Mouse (Mus musculus): ENCODE measurements at regions not wholly inside any gene's neighbourhood (a gene's known extent, or its start where the extent isn't known, plus 50 kb on each side); places are given as distances from the start of the nearest gene placed in this dataset.
A peak's percentile ranks its signal among the peaks of the same experiment; 100 is the strongest.

DNA sequence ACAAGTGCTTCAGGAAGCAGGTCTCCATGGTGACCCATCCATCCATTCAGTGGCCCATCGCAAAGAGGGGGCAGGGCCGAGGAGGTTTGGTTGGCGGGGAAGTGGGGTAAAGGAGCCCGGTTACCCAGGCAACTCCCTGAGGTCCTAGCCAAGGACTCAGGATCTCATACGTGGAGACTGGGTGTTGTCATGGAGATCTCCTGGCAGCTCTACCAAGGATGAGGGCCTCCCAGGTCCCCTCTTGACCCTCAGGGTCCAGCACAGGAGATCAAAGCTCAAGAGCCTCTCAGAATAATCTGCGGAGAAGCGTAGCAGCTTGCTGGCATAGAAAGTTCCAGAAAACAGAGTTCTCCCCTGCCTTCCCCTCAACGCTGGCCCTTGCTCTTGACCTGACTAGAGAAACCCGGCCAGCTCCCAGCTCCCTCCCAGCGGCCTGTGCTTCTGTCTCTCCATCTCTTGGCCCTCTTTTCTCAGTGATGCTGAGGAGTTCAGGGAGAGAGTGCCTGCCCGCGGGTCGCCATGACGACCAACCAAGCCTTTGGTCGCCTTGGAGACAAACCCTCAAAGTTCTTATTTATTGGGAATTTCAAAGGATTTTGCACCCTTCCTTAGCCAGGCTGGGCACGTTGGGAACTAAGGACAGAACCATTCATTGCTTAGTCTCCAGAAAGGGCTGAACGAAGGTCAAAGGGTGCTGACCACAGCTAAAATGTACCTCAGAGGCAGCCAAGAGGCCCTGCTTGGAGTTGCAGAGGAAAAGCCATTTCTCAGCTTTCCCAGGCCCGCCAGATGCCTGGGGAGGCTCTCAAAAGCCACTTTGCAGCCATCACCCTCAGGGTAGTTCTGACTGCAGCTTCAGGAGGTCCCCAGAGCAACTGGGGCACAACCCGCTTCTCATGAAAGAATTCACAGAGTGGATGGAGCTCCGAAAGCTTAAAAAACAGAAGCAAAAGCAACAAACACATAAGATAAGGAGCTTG, 60.0 kb downstream of the Ubiad1 start:
- H3K27ac ChIP-seq = peak overlapping the region; percentile 88
- peaks cover 9% of the 10 kb centered on the region; the same call in 1 of the 2 replicates for H3K9me3 ChIP-seq
- DNase-seq (ENCODE audit: extremely low spot score, low spot score) = peak; percentile 84
- H3K4me3 ChIP-seq = peak overlapping the region; percentile 26
- no peaks in the 10 kb centered on the region for H3K36me3 ChIP-seq (replicated peaks)
- 21% methylated on average over 20 of the region's 20 CpGs for WGBS
- H3K4me1 ChIP-seq = peaks cover 56% of the 10 kb centered on the region
- no peaks in the 10 kb centered on the region for H3K27me3 ChIP-seq (ENCODE audit: poor library complexity, severe bottlenecking)

DNA sequence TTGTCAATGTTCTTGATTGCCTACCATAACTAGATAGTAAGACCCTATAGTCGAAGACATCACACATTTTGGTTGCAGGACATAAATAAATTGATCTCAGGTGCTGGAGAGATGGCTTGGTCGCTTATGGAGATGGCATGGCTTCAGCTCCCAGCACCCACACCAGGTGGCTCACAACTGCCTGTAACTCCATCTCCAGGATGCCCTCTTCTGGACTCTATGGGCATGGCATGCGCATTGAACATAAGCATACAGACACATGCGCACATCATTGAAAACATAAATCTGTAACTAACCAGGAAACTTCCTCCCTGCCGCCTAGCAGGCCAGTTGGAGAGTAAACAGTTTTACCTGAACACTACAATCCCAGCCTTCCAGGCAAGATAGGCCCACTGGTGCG, 64.0 kb downstream of the Ubiad1 start:
- no peak overlapping the region for H3K4me3 ChIP-seq
- no peaks in the 10 kb centered on the region for H3K27me3 ChIP-seq (ENCODE audit: poor library complexity, severe bottlenecking)
- H3K4me1 ChIP-seq = peaks cover 63% of the 10 kb centered on the region
- H3K9me3 ChIP-seq = peaks cover 9% of the 10 kb centered on the region; the same call in 1 of the 2 replicates
- DNase-seq (ENCODE audit: extremely low spot score, low spot score) = no peak
- no peaks in the 10 kb centered on the region for H3K36me3 ChIP-seq (replicated peaks)
- no peak overlapping the region for H3K27ac ChIP-seq
- 89% methylated on average over 6 of the region's 6 CpGs for WGBS

DNA sequence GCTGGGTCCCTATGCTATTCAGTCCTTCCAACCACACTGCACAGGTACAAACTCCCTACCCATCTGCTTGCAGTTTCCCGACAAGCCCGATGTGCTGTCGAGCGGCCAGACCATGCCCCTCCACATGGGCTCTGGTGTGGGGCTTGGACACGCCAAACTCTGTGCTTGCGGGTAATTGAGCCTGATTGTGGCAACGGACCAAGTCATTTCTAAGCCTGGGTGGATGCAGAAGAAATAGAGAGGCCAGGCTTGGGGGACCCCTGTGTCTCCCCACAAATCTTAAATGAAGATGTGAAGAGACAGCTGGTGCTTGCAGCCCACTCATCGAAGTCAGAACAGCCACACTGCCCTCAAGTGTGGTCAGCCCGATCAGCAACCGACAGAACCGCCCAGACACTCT, 66.1 kb downstream of the Ubiad1 start:
- 85% methylated on average over 11 of the region's 11 CpGs for WGBS
- Histone ChIP-seq H3K27ac (peak overlapping the region; percentile 75; the same call in 1 of the 2 replicates), H3K36me3 (replicated peaks) (no peaks in the 10 kb centered on the region), H3K9me3 (peaks cover 13% of the 10 kb centered on the region; the same call in 1 of the 2 replicates), H3K27me3 (ENCODE audit: poor library complexity, severe bottlenecking) (no peaks in the 10 kb centered on the region), H3K4me1 (peaks cover 48% of the 10 kb centered on the region), H3K4me3 (no peak overlapping the region)
- DNase-seq (ENCODE audit: extremely low spot score, low spot score) = no peak

DNA sequence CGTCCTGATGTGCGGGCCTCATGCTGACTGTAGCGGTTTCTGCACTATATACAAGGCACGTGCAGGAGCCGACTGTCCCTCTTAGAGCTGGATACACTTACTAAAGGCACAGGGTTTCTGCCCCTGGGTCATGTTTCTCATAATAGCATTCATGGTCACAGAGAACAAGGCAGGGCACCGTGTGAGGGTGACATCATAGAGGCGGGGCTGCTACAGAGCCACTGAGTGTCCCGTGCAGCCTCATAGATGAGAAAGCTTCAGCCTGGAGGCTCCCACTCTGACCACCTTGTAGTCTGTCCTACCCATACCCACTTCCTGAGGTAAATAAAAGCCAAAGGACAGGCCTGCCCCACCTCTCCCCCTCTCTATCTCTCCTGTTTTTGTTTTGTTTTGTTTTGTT, 67.2 kb downstream of the Ubiad1 start:
- peaks cover 13% of the 10 kb centered on the region; the same call in 1 of the 2 replicates for H3K9me3 ChIP-seq
- no peaks in the 10 kb centered on the region for H3K36me3 ChIP-seq (replicated peaks)
- H3K27me3 ChIP-seq (ENCODE audit: poor library complexity, severe bottlenecking) = no peaks in the 10 kb centered on the region
- H3K4me1 ChIP-seq = peaks cover 40% of the 10 kb centered on the region
- 51% methylated on average over 8 of the region's 8 CpGs for WGBS
- DNase-seq (ENCODE audit: extremely low spot score, low spot score) = no peak
- H3K4me3 ChIP-seq = no peak overlapping the region
- peak overlapping the region; percentile 75 for H3K27ac ChIP-seq

DNA sequence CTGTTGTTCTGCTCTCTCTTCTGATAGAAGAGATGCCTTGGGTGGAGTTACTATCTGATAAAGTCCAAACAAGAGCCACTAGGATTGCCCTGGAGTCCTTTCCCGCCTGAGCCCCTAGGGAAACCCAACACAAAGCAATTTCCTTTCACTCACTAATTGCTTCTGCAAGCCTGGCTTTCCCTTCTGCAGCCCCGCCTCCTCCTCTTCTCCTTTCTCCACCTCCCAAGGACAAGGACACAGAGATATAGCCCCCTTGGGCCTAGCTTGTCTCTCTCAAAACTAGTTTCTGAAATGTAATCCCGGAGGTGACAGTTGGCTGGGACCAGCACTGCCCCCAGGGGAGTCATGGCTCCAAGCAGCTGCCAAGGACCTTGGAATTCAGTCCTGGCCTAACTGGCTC, 68.1 kb downstream of the Ubiad1 start:
- peaks cover 7% of the 10 kb centered on the region; the same call in 1 of the 2 replicates for H3K9me3 ChIP-seq
- peak overlapping the region; percentile 75 for H3K27ac ChIP-seq
- 24% methylated on average over 3 of the region's 3 CpGs for WGBS
- no peaks in the 10 kb centered on the region for H3K27me3 ChIP-seq (ENCODE audit: poor library complexity, severe bottlenecking)
- DNase-seq (ENCODE audit: extremely low spot score, low spot score) = no peak
- peaks cover 39% of the 10 kb centered on the region for H3K4me1 ChIP-seq
- no peaks in the 10 kb centered on the region for H3K36me3 ChIP-seq (replicated peaks)
- no peak overlapping the region for H3K4me3 ChIP-seq

DNA sequence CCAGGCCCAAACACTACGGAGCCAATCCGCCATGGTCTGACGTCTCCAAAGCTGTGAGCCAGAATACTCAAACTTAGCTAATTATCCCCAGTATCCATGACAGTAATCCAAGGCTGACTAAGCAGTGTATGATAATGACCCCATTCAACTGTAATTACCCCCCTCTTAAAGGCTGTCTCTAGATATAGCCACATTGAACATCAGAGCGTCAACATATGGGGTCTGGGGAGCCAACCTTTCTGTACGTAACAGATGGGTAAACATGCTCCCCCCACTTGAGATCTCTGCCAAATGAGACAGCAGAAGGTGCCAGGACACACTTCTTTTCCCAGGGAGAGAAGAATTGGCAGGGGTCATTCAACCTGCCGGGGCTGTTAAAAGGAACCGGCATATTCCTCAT, 73.1 kb downstream of the Ubiad1 start:
- WGBS = 93% methylated on average over 7 of the region's 7 CpGs
- peaks cover 7% of the 10 kb centered on the region; the same call in 1 of the 2 replicates for H3K9me3 ChIP-seq
- H3K4me1 ChIP-seq = peaks cover 14% of the 10 kb centered on the region
- no peaks in the 10 kb centered on the region for H3K27me3 ChIP-seq (ENCODE audit: poor library complexity, severe bottlenecking)
- no peaks in the 10 kb centered on the region for H3K36me3 ChIP-seq (replicated peaks)
- no peak overlapping the region for H3K4me3 ChIP-seq
- no peak overlapping the region for H3K27ac ChIP-seq
- DNase-seq (ENCODE audit: extremely low spot score, low spot score) = no peak

DNA sequence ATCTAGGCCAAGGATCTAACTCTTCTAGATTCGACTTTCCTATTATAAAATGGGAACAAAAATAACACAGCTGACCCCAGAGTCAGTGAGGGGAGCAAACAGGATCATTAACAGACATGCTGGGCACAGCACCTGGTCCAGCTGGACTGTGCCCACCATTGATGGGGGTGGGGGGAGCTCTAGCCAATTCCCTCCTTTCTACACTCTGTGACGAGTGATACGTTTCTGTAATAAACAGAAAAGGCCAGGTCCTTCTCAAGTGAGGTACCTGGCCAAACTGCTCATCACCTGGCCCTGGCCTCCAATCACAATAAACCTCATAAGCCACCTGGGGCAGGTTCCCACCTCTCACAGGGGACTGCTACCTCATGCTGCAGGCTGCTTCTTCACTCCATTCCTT, 76.9 kb downstream of the Ubiad1 start:
- H3K4me3 ChIP-seq = no peak overlapping the region
- no peak overlapping the region for H3K27ac ChIP-seq
- DNase-seq (ENCODE audit: extremely low spot score, low spot score) = no peak
- H3K27me3 ChIP-seq (ENCODE audit: poor library complexity, severe bottlenecking) = no peaks in the 10 kb centered on the region
- H3K36me3 ChIP-seq (replicated peaks) = no peaks in the 10 kb centered on the region
- peaks cover 3% of the 10 kb centered on the region; the same call in 1 of the 2 replicates for H3K9me3 ChIP-seq
- no peaks in the 10 kb centered on the region for H3K4me1 ChIP-seq
- WGBS = 84% methylated on average over 3 of the region's 3 CpGs

DNA sequence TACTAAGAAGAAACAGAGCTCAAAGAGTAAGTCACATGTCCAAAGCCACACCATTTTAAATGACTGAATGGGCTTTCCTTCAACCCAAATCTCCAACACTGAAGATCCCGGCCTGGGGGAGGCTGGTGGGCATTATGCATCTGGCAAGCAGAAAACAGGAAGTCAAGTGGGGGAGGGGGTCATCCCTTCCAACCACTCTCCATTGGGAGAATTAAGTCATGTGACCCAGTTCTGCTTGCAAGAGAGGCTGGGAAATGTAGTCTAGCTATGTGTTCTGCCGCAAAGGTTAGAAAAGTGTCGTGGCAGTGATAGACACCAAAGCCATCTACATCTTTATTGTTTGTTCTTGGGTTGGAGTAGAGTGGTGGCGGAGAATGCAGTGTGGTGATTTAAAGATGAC, 78.0 kb upstream of the Disp3 start:
- H3K27me3 ChIP-seq (ENCODE audit: poor library complexity, severe bottlenecking) = no peaks in the 10 kb centered on the region
- no peaks in the 10 kb centered on the region for H3K4me1 ChIP-seq
- peaks cover 3% of the 10 kb centered on the region; the same call in 1 of the 2 replicates for H3K9me3 ChIP-seq
- WGBS = 50% methylated on average over 4 of the region's 4 CpGs
- no peaks in the 10 kb centered on the region for H3K36me3 ChIP-seq (replicated peaks)
- H3K4me3 ChIP-seq = no peak overlapping the region
- no peak overlapping the region for H3K27ac ChIP-seq
- no peak for DNase-seq (ENCODE audit: extremely low spot score, low spot score)

DNA sequence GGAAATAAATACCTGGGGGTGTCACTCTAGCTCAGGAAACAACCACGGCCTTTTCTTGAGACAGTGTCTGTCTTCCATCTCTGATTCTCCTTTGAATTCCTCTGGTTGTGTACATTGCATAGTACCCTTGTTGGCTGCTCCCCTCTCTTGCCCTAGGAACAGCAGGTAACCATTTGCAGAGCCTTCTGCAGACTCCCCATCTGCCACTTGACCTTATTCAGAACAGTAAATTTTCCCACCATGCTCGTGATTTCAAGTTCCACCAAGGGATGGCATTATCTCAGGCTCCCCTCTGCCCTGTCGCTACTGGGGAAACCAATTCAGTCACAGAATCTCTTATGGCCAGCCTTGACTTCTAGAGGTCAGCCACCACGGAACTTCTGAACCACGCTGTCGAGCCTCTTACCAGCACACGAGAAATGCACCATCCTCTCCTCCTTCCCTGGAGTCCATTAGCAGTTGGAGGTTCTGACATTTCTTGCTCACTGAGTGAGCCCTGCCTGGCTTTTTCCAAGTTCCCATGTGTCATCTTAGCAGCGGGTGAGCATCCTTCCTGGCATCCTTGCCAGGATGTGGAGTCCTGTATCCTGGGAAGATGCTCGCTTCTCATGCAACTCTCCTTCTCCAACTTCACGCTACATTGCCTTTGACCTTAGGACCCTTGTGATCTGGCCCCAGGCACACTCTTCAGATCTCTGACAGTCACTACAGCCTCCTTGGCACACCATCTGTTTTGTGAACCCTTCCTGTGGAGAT, 75.8 kb upstream of the Disp3 start:
- H3K27ac ChIP-seq = no peak overlapping the region
- no peak overlapping the region for H3K4me3 ChIP-seq
- no peak for DNase-seq (ENCODE audit: extremely low spot score, low spot score)
- WGBS = 89% methylated on average over 10 of the region's 10 CpGs
- H3K9me3 ChIP-seq = no peaks in the 10 kb centered on the region
- no peaks in the 10 kb centered on the region for H3K36me3 ChIP-seq (replicated peaks)
- no peaks in the 10 kb centered on the region for H3K4me1 ChIP-seq
- H3K27me3 ChIP-seq (ENCODE audit: poor library complexity, severe bottlenecking) = no peaks in the 10 kb centered on the region

DNA sequence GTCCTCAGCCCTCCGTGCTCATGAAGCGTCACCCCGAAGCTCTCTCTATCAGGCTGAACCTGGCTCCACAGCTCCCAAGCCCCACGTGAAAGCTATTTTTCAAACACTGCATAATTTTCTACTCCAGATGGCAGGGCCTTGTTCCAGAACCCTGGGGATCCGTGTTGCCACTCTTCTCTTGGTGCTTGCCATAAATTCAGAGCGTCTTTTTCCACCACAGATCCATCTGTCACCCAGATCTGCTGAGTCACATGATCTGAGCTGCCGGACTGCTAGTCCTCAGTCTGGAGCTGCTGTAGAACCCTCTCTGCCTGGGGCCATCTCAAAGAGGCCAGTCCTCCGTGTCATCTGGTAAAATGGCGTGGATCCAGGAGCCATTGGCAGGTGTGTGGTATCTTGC, 73.2 kb upstream of the Disp3 start:
- Histone ChIP-seq H3K4me3 (no peak overlapping the region), H3K27ac (no peak overlapping the region), H3K9me3 (no peaks in the 10 kb centered on the region), H3K36me3 (replicated peaks) (no peaks in the 10 kb centered on the region), H3K27me3 (ENCODE audit: poor library complexity, severe bottlenecking) (no peaks in the 10 kb centered on the region), H3K4me1 (peaks cover 4% of the 10 kb centered on the region; the same call in 1 of the 2 replicates)
- DNase-seq (ENCODE audit: extremely low spot score, low spot score) = no peak
- WGBS = 86% methylated on average over 9 of the region's 9 CpGs

DNA sequence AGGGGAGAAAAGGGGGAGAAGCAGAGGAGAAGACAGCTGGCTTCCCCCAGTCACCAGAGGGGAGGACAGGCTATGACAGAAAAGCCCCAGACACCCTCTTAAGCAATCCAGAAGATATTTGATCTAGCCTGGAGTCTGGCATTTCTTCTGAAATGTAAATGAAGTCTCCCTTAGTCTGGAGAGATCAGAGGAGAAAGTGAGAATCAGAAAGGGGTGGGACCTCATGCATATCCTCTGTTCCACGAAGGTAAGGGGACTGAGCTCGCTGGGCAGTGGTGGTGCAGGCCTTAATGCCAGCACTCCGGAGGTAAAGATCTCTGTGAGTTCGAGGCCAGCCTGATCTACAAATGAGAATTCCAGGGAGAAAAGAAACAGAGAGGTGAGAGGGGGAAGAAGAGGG, 70.6 kb upstream of the Disp3 start:
- H3K36me3 ChIP-seq (replicated peaks) = no peaks in the 10 kb centered on the region
- H3K4me3 ChIP-seq = no peak overlapping the region
- 56% methylated on average over 4 of the region's 4 CpGs for WGBS
- H3K9me3 ChIP-seq = peaks cover 8% of the 10 kb centered on the region; the same call in 1 of the 2 replicates
- H3K27me3 ChIP-seq (ENCODE audit: poor library complexity, severe bottlenecking) = no peaks in the 10 kb centered on the region
- no peak overlapping the region for H3K27ac ChIP-seq
- no peak for DNase-seq (ENCODE audit: extremely low spot score, low spot score)
- H3K4me1 ChIP-seq = peaks cover 9% of the 10 kb centered on the region; the same call in 1 of the 2 replicates

DNA sequence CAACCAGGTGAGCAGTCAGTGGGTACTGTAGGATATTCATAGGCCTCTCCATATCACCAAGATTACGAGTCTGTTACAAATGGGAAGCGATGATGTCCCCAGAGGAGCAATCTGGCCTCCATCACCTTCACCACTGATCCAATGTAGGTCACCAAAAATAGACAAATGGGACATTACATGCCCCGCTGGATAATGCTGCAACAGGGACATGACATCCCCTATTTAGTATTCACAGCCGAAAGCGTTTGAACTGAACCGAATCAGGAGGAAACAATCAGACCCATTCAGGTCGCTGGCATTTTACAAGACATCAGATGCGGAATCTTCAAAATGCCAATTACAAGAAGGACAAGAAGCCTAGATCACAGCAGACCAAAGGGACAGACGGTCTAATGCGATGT, 69.5 kb upstream of the Disp3 start:
- H3K36me3 ChIP-seq (replicated peaks) = no peaks in the 10 kb centered on the region
- peaks cover 19% of the 10 kb centered on the region for H3K9me3 ChIP-seq
- 85% methylated on average over 10 of the region's 10 CpGs for WGBS
- H3K4me1 ChIP-seq = peaks cover 9% of the 10 kb centered on the region; the same call in 1 of the 2 replicates
- no peak overlapping the region for H3K27ac ChIP-seq
- DNase-seq (ENCODE audit: extremely low spot score, low spot score) = no peak
- no peak overlapping the region for H3K4me3 ChIP-seq
- no peaks in the 10 kb centered on the region for H3K27me3 ChIP-seq (ENCODE audit: poor library complexity, severe bottlenecking)

DNA sequence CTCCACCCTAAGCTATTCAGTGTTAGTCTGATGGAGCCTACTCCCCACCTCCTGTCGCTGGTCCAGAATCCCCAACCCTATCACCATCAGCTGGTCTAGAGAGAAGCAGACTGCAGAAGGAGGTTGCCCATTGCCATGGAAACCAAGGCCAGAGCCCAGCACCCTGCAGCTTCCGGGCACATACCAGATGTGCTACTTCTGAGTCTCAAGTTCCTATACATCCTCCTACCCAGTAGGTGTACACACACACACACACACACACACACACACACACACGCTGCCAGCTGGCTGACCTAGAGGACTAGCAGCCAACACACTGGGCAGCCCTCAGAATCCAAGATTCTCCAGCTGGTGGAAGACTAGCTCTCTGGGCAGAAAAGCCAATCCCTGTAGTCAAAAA, 68.9 kb upstream of the Disp3 start:
- WGBS = 79% methylated on average over 3 of the region's 3 CpGs
- DNase-seq (ENCODE audit: extremely low spot score, low spot score) = no peak
- peaks cover 19% of the 10 kb centered on the region for H3K9me3 ChIP-seq
- H3K4me3 ChIP-seq = no peak overlapping the region
- no peaks in the 10 kb centered on the region for H3K27me3 ChIP-seq (ENCODE audit: poor library complexity, severe bottlenecking)
- H3K27ac ChIP-seq = no peak overlapping the region
- no peaks in the 10 kb centered on the region for H3K36me3 ChIP-seq (replicated peaks)
- peaks cover 9% of the 10 kb centered on the region; the same call in 1 of the 2 replicates for H3K4me1 ChIP-seq

Data from forebrain, embryonic 10.5 days (tissue).